Mouse (Mus musculus): ENCODE results near the gene Ube2q2.
A peak's percentile ranks its signal among the peaks of the same experiment; 100 is the strongest.
"Not testable (repeated sequence)": the region's sequence is repeated elsewhere in the genome, so short reads cannot be mapped to it uniquely, and the experiment has no call there.

The Ube2q2 gene

GRCm38 (mm10) chr9:55148854-55149498, at the start of gene Ube2q2:
TSS of gene Ube2q2 (plus strand) at chr9:55148854.
- DNase-seq (ENCODE audit: low read depth, low spot score), result peak; percentile 70

- no peak for DNase-seq (ENCODE audit: low read depth, low spot score)
These were observed 47.5 kb upstream of the Ube2q2 start for GRCm38 (mm10) chr9:55101117-55101516.

- DNase-seq (ENCODE audit: low read depth, low spot score), result no peak
These were observed 46.3 kb upstream of the Ube2q2 start for GRCm38 (mm10) chr9:55102186-55102835.

GRCm38 (mm10) chr9:55102931-55103630, 45.6 kb upstream of the Ube2q2 start:
- DNase-seq (ENCODE audit: low read depth, low spot score), result no peak

- peak; percentile 90 for DNase-seq (ENCODE audit: low read depth, low spot score)
These were observed 38.4 kb upstream of the Ube2q2 start for GRCm38 (mm10) chr9:55110059-55110834.

GRCm38 (mm10) chr9:55110835-55111217, 37.8 kb upstream of the Ube2q2 start:
- DNase-seq (ENCODE audit: low read depth, low spot score), result not testable (repeated sequence)

GRCm38 (mm10) chr9:55114752-55115151, 33.9 kb upstream of the Ube2q2 start:
- DNase-seq (ENCODE audit: low read depth, low spot score), result no peak

- DNase-seq (ENCODE audit: low read depth, low spot score), result no peak
These were observed 31.2 kb upstream of the Ube2q2 start for GRCm38 (mm10) chr9:55117293-55118055.

GRCm38 (mm10) chr9:55122586-55122985, 26.1 kb upstream of the Ube2q2 start:
- no peak for DNase-seq (ENCODE audit: low read depth, low spot score)

- DNase-seq (ENCODE audit: low read depth, low spot score), result no peak
These were observed 22.9 kb upstream of the Ube2q2 start for GRCm38 (mm10) chr9:55125735-55126134.

- DNase-seq (ENCODE audit: low read depth, low spot score), result no peak
These were observed 22.4 kb upstream of the Ube2q2 start for GRCm38 (mm10) chr9:55126295-55126694.

- no peak for DNase-seq (ENCODE audit: low read depth, low spot score)
These were observed 16.8 kb upstream of the Ube2q2 start for GRCm38 (mm10) chr9:55131851-55132250.

- DNase-seq (ENCODE audit: low read depth, low spot score), result no peak
These were observed 12.1 kb upstream of the Ube2q2 start for GRCm38 (mm10) chr9:55136576-55136975.

- no peak for DNase-seq (ENCODE audit: low read depth, low spot score)
These were observed 11.5 kb upstream of the Ube2q2 start for GRCm38 (mm10) chr9:55137112-55137511.

GRCm38 (mm10) chr9:55139958-55140357, 8.7 kb upstream of the Ube2q2 start:
- DNase-seq (ENCODE audit: low read depth, low spot score), result no peak

GRCm38 (mm10) chr9:55149499-55150278, 1.0 kb downstream of the Ube2q2 start:
- DNase-seq (ENCODE audit: low read depth, low spot score), result peak; percentile 43

GRCm38 (mm10) chr9:55150279-55150726, 1.6 kb downstream of the Ube2q2 start:
- peak; percentile 16 for DNase-seq (ENCODE audit: low read depth, low spot score)

- DNase-seq (ENCODE audit: low read depth, low spot score), result no peak
These were observed 2.4 kb downstream of the Ube2q2 start for GRCm38 (mm10) chr9:55151096-55151495.

- no peak for DNase-seq (ENCODE audit: low read depth, low spot score)
These were observed 4.3 kb downstream of the Ube2q2 start for GRCm38 (mm10) chr9:55152935-55153334.

GRCm38 (mm10) chr9:55170655-55171412, 22.2 kb downstream of the Ube2q2 start:
- no peak for DNase-seq (ENCODE audit: low read depth, low spot score)
